Mouse (Mus musculus) CH12.LX (cell line): ENCODE measurements around the gene Lrguk. TPM values are rescaled to one million over a fixed set of nuclear protein-coding genes. Genes with fewer than 3 reads are reported as not detected.

Experiments
- DNase-seq: peaks from one replicate; pipeline ENCODE4 v3.0.0-alpha.2; 2013; ENCODE audit errors: extremely low read depth
- H3K27ac ChIP-seq: 2 replicates; pipeline ENCODE4 v1.5.1; 2012; ENCODE audit warnings: low read depth, mild to moderate bottlenecking, control low read depth, moderate library complexity; ENCODE audit not compliant: insufficient read depth
- H3K27me3 ChIP-seq: replicated peaks from 2 replicates; pipeline ENCODE3; 2012; ENCODE audit warnings: inconsistent platforms
- H3K36me3 ChIP-seq, 2 experiments: replicated peaks in 1 of 2; 2 replicates each; pipeline versions ENCODE3 to v1.6.1; 2012; ENCODE audit warnings: inconsistent platforms in 1 of 2, low read length in 1 of 2, mild to moderate bottlenecking in 1 of 2, mixed read lengths in 1 of 2, moderate library complexity in 1 of 2; ENCODE audit not compliant: control insufficient read depth in 1 of 2, insufficient read depth in 1 of 2
- H3K4me1 ChIP-seq, 2 experiments: 2 replicates each; pipeline ENCODE4 v1.6.1; 2012; ENCODE audit warnings: inconsistent platforms in 1 of 2, moderate library complexity in 1 of 2; ENCODE audit not compliant: insufficient read depth in 2 of 2, control insufficient read depth in 1 of 2
- H3K4me2 ChIP-seq: 2 replicates; pipeline ENCODE4 v1.6.1; 2012; ENCODE audit warnings: low read depth, mild to moderate bottlenecking, control low read depth; ENCODE audit not compliant: poor library complexity, insufficient read depth, severe bottlenecking
- H3K4me3 ChIP-seq, 3 experiments: fragments of 150-350 bp in 1 of 3; sonication (generic) in 1 of 3; replicated peaks in 1 of 3; 2 replicates each; pipeline versions ENCODE3 to v1.5.1; 2011 to 2012; ENCODE audit warnings: low read depth in 2 of 3, low read length in 2 of 3, mild to moderate bottlenecking in 2 of 3, moderate library complexity in 2 of 3, control low read depth in 1 of 3, improper control_type of control experiment in 1 of 3, inconsistent platforms in 1 of 3, mixed read lengths in 1 of 3; ENCODE audit not compliant: poor library complexity in 1 of 3
- H3K79me2 ChIP-seq: replicated peaks from 2 replicates; pipeline ENCODE4 v1.6.1; 2012; ENCODE audit warnings: mild to moderate bottlenecking, moderate library complexity; ENCODE audit not compliant: control insufficient read depth, poor library complexity, insufficient read depth, severe bottlenecking; ENCODE audit errors: extremely low read depth
- H3K9ac ChIP-seq: 2 replicates; pipeline ENCODE4 v1.6.1; 2012; ENCODE audit warnings: low read depth, mild to moderate bottlenecking, control low read depth, moderate library complexity; ENCODE audit not compliant: insufficient read depth
- H3K9me3 ChIP-seq: replicated peaks from 2 replicates; pipeline ENCODE3; 2012; ENCODE audit warnings: low read length, inconsistent platforms, mixed read lengths
- BHLHE40 ChIP-seq: IDR thresholded peaks from 2 replicates; pipeline ENCODE4 v1.6.1; 2011; ENCODE audit warnings: mild to moderate bottlenecking, low read depth, low read length, improper control_type of control experiment
- CHD1 ChIP-seq: IDR thresholded peaks from 2 replicates; pipeline ENCODE4 v1.6.1; 2012; ENCODE audit warnings: low read depth, low read length, improper control_type of control experiment, inconsistent platforms
- CTCF ChIP-seq, 2 experiments: IDR thresholded peaks in 1 of 2; conservative IDR thresholded peaks in 1 of 2; 2 replicates each; pipeline ENCODE4 v1.5.1; 2011 to 2012; ENCODE audit warnings: low read depth in 2 of 2, low read length in 2 of 2, improper control_type of control experiment in 1 of 2, inconsistent platforms in 1 of 2, mild to moderate bottlenecking in 1 of 2, moderate library complexity in 1 of 2
- E2F4 ChIP-seq: IDR thresholded peaks from 2 replicates; pipeline ENCODE4 v1.6.1; 2011; ENCODE audit warnings: low read depth, low read length, improper control_type of control experiment; ENCODE audit not compliant: insufficient replicate concordance
- ELF1 ChIP-seq: IDR thresholded peaks from 2 replicates; pipeline ENCODE4 v1.6.1; 2014; ENCODE audit warnings: low read depth, mild to moderate bottlenecking, inconsistent platforms, low read length, improper control_type of control experiment
- ETS1 ChIP-seq: conservative IDR thresholded peaks from 2 replicates; pipeline ENCODE4 v1.6.1; 2012; ENCODE audit warnings: low read depth, mild to moderate bottlenecking, inconsistent platforms, low read length, improper control_type of control experiment, moderate library complexity
- JUN ChIP-seq: IDR thresholded peaks from 2 replicates; pipeline ENCODE4 v1.6.1; 2011; ENCODE audit warnings: low read depth, mild to moderate bottlenecking, low read length, improper control_type of control experiment, moderate library complexity; ENCODE audit not compliant: insufficient read depth
- JUND ChIP-seq: conservative IDR thresholded peaks from 2 replicates; pipeline ENCODE4 v1.6.1; 2011; ENCODE audit warnings: low read depth, low read length, improper control_type of control experiment
- MAFK ChIP-seq: IDR thresholded peaks from 2 replicates; pipeline ENCODE4 v1.6.1; 2011; ENCODE audit warnings: low read length, improper control_type of control experiment; ENCODE audit not compliant: insufficient replicate concordance
- MEF2A ChIP-seq: IDR thresholded peaks from 2 replicates; pipeline ENCODE4 v1.6.1; 2014; ENCODE audit warnings: low read depth, mild to moderate bottlenecking, inconsistent platforms, low read length, improper control_type of control experiment, borderline replicate concordance
- MXI1 ChIP-seq: IDR thresholded peaks from 2 replicates; pipeline ENCODE4 v1.6.1; 2011; ENCODE audit warnings: mild to moderate bottlenecking, low read depth, low read length, improper control_type of control experiment
- NRF1 ChIP-seq: IDR thresholded peaks from 2 replicates; pipeline ENCODE4 v1.6.1; 2014; ENCODE audit warnings: low read depth, mild to moderate bottlenecking, inconsistent platforms, low read length, improper control_type of control experiment, moderate library complexity
- PAX5 ChIP-seq: IDR thresholded peaks from 2 replicates; pipeline ENCODE4 v1.6.1; 2012; ENCODE audit warnings: low read length, inconsistent platforms, mixed read lengths
- POLR2A ChIP-seq: IDR thresholded peaks from 2 replicates; pipeline ENCODE4 v1.6.1; 2011; ENCODE audit warnings: low read depth, mild to moderate bottlenecking, improper control_type of control experiment, low read length
- RAD21 ChIP-seq: IDR thresholded peaks from 2 replicates; pipeline ENCODE4 v1.6.1; 2011; ENCODE audit warnings: low read depth, mild to moderate bottlenecking, low read length, improper control_type of control experiment, moderate library complexity
- SIN3A ChIP-seq: IDR thresholded peaks from 2 replicates; pipeline ENCODE4 v1.6.1; 2012; ENCODE audit warnings: low read length, improper control_type of control experiment, inconsistent platforms
- SMC3 ChIP-seq: IDR thresholded peaks from 2 replicates; pipeline ENCODE4 v1.6.1; 2011; ENCODE audit warnings: low read depth, low read length, improper control_type of control experiment
- TBP ChIP-seq: conservative IDR thresholded peaks from 2 replicates; pipeline ENCODE4 v1.6.1; 2011; ENCODE audit warnings: low read depth, low read length, improper control_type of control experiment
- UBTF ChIP-seq: IDR thresholded peaks from 2 replicates; pipeline ENCODE4 v1.6.1; 2012; ENCODE audit warnings: low read depth, mild to moderate bottlenecking, inconsistent platforms, low read length, improper control_type of control experiment, moderate library complexity
- USF1 ChIP-seq: IDR thresholded peaks from 2 replicates; pipeline ENCODE4 v1.6.1; 2014; ENCODE audit warnings: low read depth, mild to moderate bottlenecking, inconsistent platforms, low read length, improper control_type of control experiment
- USF2 ChIP-seq: conservative IDR thresholded peaks from 2 replicates; pipeline ENCODE4 v1.6.1; 2011; ENCODE audit warnings: low read depth, low read length, improper control_type of control experiment
- ZKSCAN1 ChIP-seq: IDR thresholded peaks from 2 replicates; pipeline ENCODE4 v1.6.1; 2012; ENCODE audit warnings: low read depth, inconsistent platforms, low read length, improper control_type of control experiment, borderline replicate concordance
- ZMIZ1 ChIP-seq: IDR thresholded peaks from 2 replicates; pipeline ENCODE4 v1.6.1; 2012; ENCODE audit warnings: low read depth, mild to moderate bottlenecking, inconsistent platforms, low read length, improper control_type of control experiment
- dilution Hi-C: fragments of 300-500 bp; cut with MboI; formaldehyde crosslinking; loops from 2 replicates; pipeline ENCODE4 v1.14.3; 2020; ENCODE audit warnings: low sequenced_read_pairs; ENCODE audit not compliant: extremely low pct_unique_long_range_greater_than_20kb, extremely low pct_ligation_motif_present
- in situ Hi-C: fragments of 300-500 bp; cut with MboI; formaldehyde crosslinking; loops from 3 replicates; pipeline ENCODE4 v1.14.3; 2019; ENCODE audit warnings: low sequenced_read_pairs, low pct_ligation_motif_present, low pct_unique_long_range_greater_than_20kb, mixed read lengths
- polyA plus RNA-seq: library from polyadenylated mRNA; unstranded; fragments of >175 nt; gene quantifications from 2 replicates; pipeline ENCODE4 v1.2.1, GENCODE M21; 2012; ENCODE audit warnings: low read depth; ENCODE audit not compliant: insufficient read length
- total RNA-seq, 2 experiments: library from RNA; depleted of rRNA; stranded (reverse); fragments of 300-350 nt in 1 of 2; fragments of >200 nt in 1 of 2; gene quantifications; 2 replicates each; pipeline ENCODE4 v1.2.3; 2012 to 2014

The Lrguk gene
- total and polyA plus RNA-seq, 3 experiments: 0.85 to 1.6 (median 1.1) TPM

DNA sequence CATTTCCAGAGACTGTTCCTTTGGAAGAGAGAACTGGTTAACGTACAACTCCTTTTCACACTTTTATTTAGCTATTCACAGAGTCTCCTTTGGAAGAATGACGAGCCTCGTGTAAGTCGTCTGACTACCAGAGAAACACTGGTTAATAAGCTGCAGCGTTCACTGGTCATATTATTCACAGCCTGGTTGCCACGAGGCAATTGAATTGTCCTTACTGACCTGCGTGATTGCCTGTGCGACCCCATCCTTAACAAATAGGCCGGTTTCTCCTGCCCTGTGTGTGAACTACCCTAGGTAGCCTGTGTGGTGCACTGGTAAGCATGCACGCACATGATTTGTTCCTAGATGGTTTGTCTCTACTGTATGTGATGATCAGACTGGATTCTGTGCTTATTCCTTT lies 81.3 kb downstream of the Lrguk start:
- Histone ChIP-seq H3K27ac (no peak overlapping the region), H3K9me3 (no peaks in the 10 kb centered on the region), H3K4me3 (no peak overlapping the region), H3K4me2 (no peak overlapping the region), H3K27me3 (no peaks in the 10 kb centered on the region), H3K36me3 (no peaks in the 10 kb centered on the region), H3K79me2 (no peaks in the 10 kb centered on the region), H3K4me1 (0 out of 4 replicates have a peak, but pooled peaks cover 0 to 5% of the 10 kb centered on the region in 2 experiments), H3K9ac (no peak overlapping the region)
- no peak for DNase-seq
- in situ Hi-C loops: no loop called here
- dilution Hi-C loops: no loop called here
- no peak for TF ChIP-seq SMC3
- no peak for TF ChIP-seq ZKSCAN1
- no peak for TF ChIP-seq ETS1
- no peak for TF ChIP-seq E2F4
- TF ChIP-seq JUN: no peak
- no peak for TF ChIP-seq USF2

DNA sequence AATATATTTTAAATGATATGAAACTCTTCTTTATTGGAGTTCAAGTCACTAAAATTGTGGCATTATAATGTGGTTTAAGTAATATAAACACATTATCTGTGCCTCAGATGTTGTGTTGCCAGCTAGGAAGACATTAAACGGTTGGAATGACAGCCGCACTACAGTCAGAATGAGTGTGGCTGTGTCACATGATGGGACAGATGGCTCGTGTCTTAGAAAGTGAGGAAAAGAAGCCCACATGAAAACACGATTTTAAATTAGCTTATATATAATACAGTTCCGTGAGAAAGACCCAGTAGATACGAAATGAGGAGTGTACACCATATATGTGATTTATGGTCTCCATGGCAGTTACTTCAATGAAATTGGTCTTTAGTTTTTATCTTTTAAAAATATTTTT lies 82.2 kb downstream of the Lrguk start:
- Histone ChIP-seq H3K79me2 (no peaks in the 10 kb centered on the region), H3K27me3 (no peaks in the 10 kb centered on the region), H3K36me3 (no peaks in the 10 kb centered on the region), H3K9ac (no peak overlapping the region), H3K4me2 (no peak overlapping the region), H3K4me3 (no peak overlapping the region), H3K4me1 (0 out of 4 replicates have a peak, but pooled peaks cover 0 to 5% of the 10 kb centered on the region in 2 experiments), H3K9me3 (no peaks in the 10 kb centered on the region), H3K27ac (no peak overlapping the region)
- no peak for TF ChIP-seq SIN3A
- TF ChIP-seq BHLHE40: no peak
- TF ChIP-seq JUND: no peak
- TF ChIP-seq NRF1: no peak
- TF ChIP-seq USF2: no peak
- no peak for TF ChIP-seq ETS1
- TF ChIP-seq MAFK: no peak
- TF ChIP-seq ZKSCAN1: no peak
- in situ Hi-C loops (no loop called here), dilution Hi-C loops (no loop called here)
- DNase-seq: no peak

DNA sequence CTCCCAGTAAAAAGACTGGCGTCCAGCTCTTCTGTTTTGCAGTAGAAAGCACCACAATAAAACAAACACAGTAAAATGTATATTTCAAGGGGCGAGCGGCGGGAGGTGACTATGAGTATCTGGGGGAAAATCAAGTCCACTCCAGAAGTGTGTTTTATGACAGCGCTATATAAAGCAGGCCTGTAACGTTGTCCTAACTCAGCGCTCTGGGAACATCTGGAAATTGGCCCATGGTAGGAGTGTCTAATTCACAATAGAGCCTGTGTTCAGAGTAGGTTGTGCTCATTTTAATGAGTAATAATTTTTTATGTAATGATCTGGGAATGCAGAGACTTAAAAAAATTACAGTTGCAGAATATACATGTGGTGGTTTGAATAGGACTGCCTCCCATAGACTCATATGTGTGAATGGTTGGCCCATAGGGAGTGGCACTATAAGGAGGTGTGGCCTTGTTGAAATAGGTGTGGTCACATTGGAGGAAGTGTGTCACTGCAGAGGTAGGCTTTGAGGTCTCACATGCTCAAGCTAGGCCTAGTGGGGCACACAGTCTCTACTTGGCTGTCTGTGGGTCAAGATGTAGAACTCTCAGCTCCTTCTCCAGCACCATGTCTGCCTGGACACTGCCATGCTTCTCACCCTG lies 87.7 kb downstream of the Lrguk start:
- no peak overlapping the region for H3K4me2 ChIP-seq
- H3K79me2 ChIP-seq: no peaks in the 10 kb centered on the region
- TF ChIP-seq NRF1 (no peak), MXI1 (no peak), CTCF (conservative IDR thresholded peaks at IDR 0.05 in 1 of 2, IDR thresholded peaks at IDR 0.05 in 1 of 2; ENCODE audit: low read depth in 2 of 2, low read length in 2 of 2) (no peak), ZMIZ1 (no peak), SIN3A (no peak), CHD1 (no peak), ELF1 (no peak), USF1 (no peak), UBTF (no peak), PAX5 (no peak), MEF2A (no peak), POLR2A (no peak), TBP (no peak), RAD21 (no peak)
- TF ChIP-seq, all 38 proteins: peak for 0
- dilution Hi-C loops: no loop called here
- Histone ChIP-seq H3K27ac (no peak overlapping the region), H3K36me3 (no peaks in the 10 kb centered on the region), H3K9ac (no peak overlapping the region), H3K9me3 (no peaks in the 10 kb centered on the region), H3K27me3 (no peaks in the 10 kb centered on the region), H3K4me3 (no peak overlapping the region), H3K4me1 (0 out of 4 replicates have a peak, but pooled peaks cover 0 to 5% of the 10 kb centered on the region in 2 experiments)
- DNase-seq: no peak
- in situ Hi-C loops: no loop called here
